In genomic region chr10:45933631-45934310, GRCm38 (mm10) we compare ENCODE assay signal across 22 mouse cellular contexts.
"Had no signal": no experiment of that assay in that cellular context is flagged by ENCODE, and none has a peak within 500 bp of the region (broad histone marks: within the 10 kb centered on the region; RNA-seq: fewer than 3 reads in every experiment).

No protein-coding gene starts in this region.

- ATAC-seq: hindbrain, embryonic 16.5 days; hindbrain, postnatal 0 days; inflammation-experienced regulatory T-cells, adult 6 months; intestine, embryonic 15.5 days; intestine, embryonic 16.5 days; intestine, postnatal 0 days had no signal

- DNase-seq: heart, postnatal 10 days; heart, postnatal 14 days; heart, postnatal 36 days; heart, postnatal 4 days; kidney, adult 11 months; kidney, adult 18-20 months; kidney, adult 2 months; kidney, adult 8-10 months; kidney, adult 9 months; kidney, postnatal 10 days; kidney, postnatal 14 days; kidney, postnatal 25 days; kidney, postnatal 36 days; kidney, postnatal 4 days; layer of hippocampus, adult 9-11 months; layer of hippocampus, postnatal 36 days had no signal
